Mouse (Mus musculus): ENCODE results near the gene Celf2. TPM values are rescaled to one million over a fixed set of nuclear protein-coding genes. Genes with fewer than 3 reads are reported as not detected.

Celf2 gene
- total RNA-seq, 2 experiments from 2014 or later = 120 to 122 TPM

- DNase-seq (ENCODE audit: low spot score in 2 of 2) = no peak
Observed at GRCm38 (mm10) chr2:7218101-7218500, 291.3 kb downstream of the Celf2 start.

- no peak for DNase-seq (ENCODE audit: low spot score in 2 of 2)
Observed at GRCm38 (mm10) chr2:7207691-7208504, 301.5 kb downstream of the Celf2 start.

- no peak for DNase-seq (ENCODE audit: low spot score in 2 of 2)
Observed at GRCm38 (mm10) chr2:7193413-7193812, 315.9 kb downstream of the Celf2 start.

GRCm38 (mm10) chr2:7179186-7179585 lies 330.2 kb downstream of the Celf2 start:
- DNase-seq (ENCODE audit: low spot score in 2 of 2) = no peak

GRCm38 (mm10) chr2:7173271-7174064 lies 335.9 kb downstream of the Celf2 start:
- no peak for DNase-seq (ENCODE audit: low spot score in 2 of 2)

- no peak for DNase-seq (ENCODE audit: low spot score in 2 of 2)
Observed at GRCm38 (mm10) chr2:7171087-7171696, 338.2 kb downstream of the Celf2 start.

- DNase-seq (ENCODE audit: low spot score in 2 of 2) = no peak
Observed at GRCm38 (mm10) chr2:7165786-7166185, 343.6 kb downstream of the Celf2 start.

GRCm38 (mm10) chr2:7160108-7160507 lies 349.3 kb downstream of the Celf2 start:
- DNase-seq (ENCODE audit: low spot score in 2 of 2) = no peak

GRCm38 (mm10) chr2:7147303-7147702 lies 362.1 kb downstream of the Celf2 start:
- DNase-seq (ENCODE audit: low spot score in 2 of 2) = no peak

- no peak for DNase-seq (ENCODE audit: low spot score in 2 of 2)
Observed at GRCm38 (mm10) chr2:7145541-7146043, 363.8 kb downstream of the Celf2 start.

GRCm38 (mm10) chr2:7144871-7145270 lies 364.5 kb downstream of the Celf2 start:
- DNase-seq (ENCODE audit: low spot score in 2 of 2) = no peak

- no peak for DNase-seq (ENCODE audit: low spot score in 2 of 2)
Observed at GRCm38 (mm10) chr2:7123366-7123765, 386.0 kb downstream of the Celf2 start.

- DNase-seq (ENCODE audit: low spot score in 2 of 2) = no peak
Observed at GRCm38 (mm10) chr2:7115801-7116200, 393.6 kb downstream of the Celf2 start.

- no peak for DNase-seq (ENCODE audit: low spot score in 2 of 2)
Observed at GRCm38 (mm10) chr2:7115161-7115560, 394.2 kb downstream of the Celf2 start.

GRCm38 (mm10) chr2:7113738-7114137 lies 395.6 kb downstream of the Celf2 start:
- DNase-seq (ENCODE audit: low spot score in 2 of 2) = no peak

- DNase-seq (ENCODE audit: low spot score in 2 of 2) = no peak
Observed at GRCm38 (mm10) chr2:7112156-7112813, 397.1 kb downstream of the Celf2 start.

- DNase-seq (ENCODE audit: low spot score in 2 of 2) = no peak
Observed at GRCm38 (mm10) chr2:7093414-7093813, 415.9 kb downstream of the Celf2 start.

GRCm38 (mm10) chr2:7092641-7093040 lies 416.7 kb downstream of the Celf2 start:
- DNase-seq (ENCODE audit: low spot score in 2 of 2) = no peak

- no peak for DNase-seq (ENCODE audit: low spot score in 2 of 2)
Observed at GRCm38 (mm10) chr2:7090496-7090895, 418.9 kb downstream of the Celf2 start.

- peak in 1 of 2 experiments; percentile 53 for DNase-seq (ENCODE audit: low spot score in 2 of 2)
Observed at GRCm38 (mm10) chr2:7089069-7089834, 420.1 kb downstream of the Celf2 start.
